Mouse (Mus musculus) liver, postnatal 0 days (tissue): ENCODE results near the gene Ngef.

ENCODE experiments used
- CTCF ChIP-seq: sonication (generic); IDR thresholded peaks from 2 replicates; pipeline ENCODE4 v1.5.1; 2016; ENCODE audit warnings: antibody characterized with exemption, low read depth
- EP300 ChIP-seq: IDR thresholded peaks from 2 replicates; pipeline ENCODE4 v1.6.1; 2016; ENCODE audit warnings: antibody characterized with exemption, low read depth, mild to moderate bottlenecking

DNA sequence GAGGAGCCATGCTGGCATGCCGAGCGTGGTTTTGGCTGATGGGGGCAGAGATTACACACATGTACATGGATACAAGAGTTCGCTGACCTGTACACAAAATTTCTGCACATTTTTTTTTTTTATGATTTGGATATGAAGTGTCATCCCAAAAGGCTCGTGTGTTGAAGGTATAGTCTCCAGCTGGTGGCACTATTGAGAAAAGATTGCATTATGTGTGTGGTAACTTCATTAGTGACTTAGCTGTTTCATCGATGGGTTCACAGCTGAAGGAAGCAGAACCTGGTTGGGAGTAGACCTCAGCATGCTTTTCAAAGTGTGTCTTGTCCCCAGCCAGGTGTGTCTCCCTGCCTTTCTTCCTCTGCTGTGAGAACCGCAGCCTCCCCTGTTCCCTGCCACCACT is 105.3 kb downstream of the Ngef start:
- no peak for TF ChIP-seq EP300
- peak; percentile 45 for TF ChIP-seq CTCF
